Comparison of ENCODE assay signal across 8 mouse cellular contexts in the genomic region with DNA sequence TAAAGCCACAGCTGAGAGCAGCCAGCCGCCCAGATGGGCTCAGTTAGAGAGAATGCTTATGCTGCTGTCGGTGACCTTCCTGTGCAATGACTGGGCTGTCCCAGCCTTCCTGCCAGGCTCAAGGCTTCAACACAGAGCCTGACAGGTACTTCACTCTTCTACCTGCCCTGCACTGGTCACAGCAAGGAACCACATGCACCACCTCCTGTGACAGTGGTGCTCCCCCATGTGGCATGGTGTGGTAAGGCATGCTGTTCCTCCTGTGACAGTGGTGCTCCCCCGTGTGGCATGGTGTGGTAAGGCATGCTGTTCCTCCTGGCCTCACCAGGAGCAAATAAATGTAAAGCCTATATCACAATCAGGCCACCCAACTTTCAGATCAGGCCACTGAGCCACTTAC. TPM values are rescaled to one million over a fixed set of nuclear protein-coding genes. Genes with fewer than 3 reads are reported as not detected.
DNase-seq lines count a peak whose midpoint lies in the region; ATAC-seq and TF ChIP-seq lines count a peak whose summit lies in the region.

No protein-coding gene starts in this region.

- peak; percentile 11; the same call in 1 of the 2 replicates for ATAC-seq in embryonic facial prominence, embryonic 14.5 days (ENCODE audit: low read depth)

- peak; percentile 87 for DNase-seq in ES-E14 (ENCODE audit: low read depth, low spot score)
- peak; percentile 88 to 92 for DNase-seq in adrenal gland, postnatal 36 days
- DNase-seq in embryonic facial prominence, embryonic 14.5 days (ENCODE audit: low spot score) = peak; percentile 79
- peak; percentile 89 to 96 for DNase-seq in heart, postnatal 10 days
- peak; percentile 82 for DNase-seq in layer of hippocampus, adult 9-11 months
- DNase-seq in lung, postnatal 36 days = peak; percentile 95
- DNase-seq in right cerebral cortex, adult 2 months (ENCODE audit: low spot score in 2 of 2) = peak; percentile 93 to 94
- DNase-seq in urinary bladder, postnatal 10 days (ENCODE audit: low spot score) = peak; percentile 63

- no peak overlapping the region for H3K4me3 ChIP-seq in ES-E14 (ENCODE audit: insufficient read depth in 1 of 2, low read depth in 1 of 2, low read length in 2 of 2, poor library complexity in 1 of 2, severe bottlenecking in 1 of 2)
- no peak overlapping the region for H3K4me3 ChIP-seq in embryonic facial prominence, embryonic 14.5 days (ENCODE audit: low read depth, low read length)

- no peaks in the 10 kb centered on the region for H3K27me3 ChIP-seq in embryonic facial prominence, embryonic 14.5 days (replicated peaks; ENCODE audit: control insufficient read depth, insufficient read depth, low read length)

- no peaks in the 10 kb centered on the region for H3K36me3 ChIP-seq in ES-E14 (ENCODE audit: control insufficient read depth, insufficient read depth, low read length, poor library complexity, severe bottlenecking)
- H3K36me3 ChIP-seq in embryonic facial prominence, embryonic 14.5 days (ENCODE audit: control insufficient read depth, insufficient read depth, low read length) = no peaks in the 10 kb centered on the region

- no peak overlapping the region for H3K27ac ChIP-seq in ES-E14 (ENCODE audit: insufficient read depth, low read depth, low read length, poor library complexity, severe bottlenecking)
- H3K27ac ChIP-seq in embryonic facial prominence, embryonic 14.5 days (replicated peaks; ENCODE audit: low read depth, low read length) = no peak overlapping the region

- H3K4me2 ChIP-seq in embryonic facial prominence, embryonic 14.5 days (ENCODE audit: low read depth, low read length) = no peak overlapping the region

- peaks cover 0 to 4% of the 10 kb centered on the region in 2 experiments; a peak in 1 of 4 replicates for H3K4me1 ChIP-seq in ES-E14 (ENCODE audit: control insufficient read depth in 2 of 2, insufficient read depth in 2 of 2, low read length in 2 of 2, poor library complexity in 1 of 2)
- H3K4me1 ChIP-seq in embryonic facial prominence, embryonic 14.5 days (ENCODE audit: control insufficient read depth, insufficient read depth, low read length) = no peaks in the 10 kb centered on the region

- no peak overlapping the region for H3K9ac ChIP-seq in ES-E14 (ENCODE audit: insufficient read depth, low read depth, low read length, poor library complexity, severe bottlenecking)
- H3K9ac ChIP-seq in embryonic facial prominence, embryonic 14.5 days (ENCODE audit: low read depth, low read length) = no peak overlapping the region

- H3K9me3 ChIP-seq in ES-E14 (ENCODE audit: control insufficient read depth, insufficient read depth, low read depth, low read length) = no peaks in the 10 kb centered on the region
- no peaks in the 10 kb centered on the region for H3K9me3 ChIP-seq in embryonic facial prominence, embryonic 14.5 days (ENCODE audit: control insufficient read depth, low read length)

- in situ Hi-C loops in ES-E14 (cut with MboI; ENCODE audit: low sequenced_read_pairs in 2 of 2, unreplicated experiment in 2 of 2) = no loop called here

- intact Hi-C loops in heart, postnatal 10 days (cut with DNase I) = loop anchor here (1.0 to 5.0 kb wide), 3 partner anchors 18 to 131 kb away; a partner anchor contains a TSS

- 53% methylated on average over 3 of the region's 3 CpGs for WGBS in embryonic facial prominence, embryonic 14.5 days

TF ChIP-seq in ES-E14, 5 proteins besides CTCF, POLR2A, EP300 and RAD21:
- no peak for TF ChIP-seq CHD2 (IDR thresholded peaks at IDR 0.05; ENCODE audit: low read depth, low read length)
- peak; percentile 55; the same call in 1 of the 2 replicates for TF ChIP-seq HCFC1 (IDR thresholded peaks at IDR 0.05; ENCODE audit: borderline replicate concordance, insufficient read depth, low read length)
- no peak for TF ChIP-seq MAFK (IDR thresholded peaks at IDR 0.05; ENCODE audit: insufficient read depth, low read depth, low read length)
- TF ChIP-seq ZNF384 (IDR thresholded peaks at IDR 0.05; ENCODE audit: low read depth, low read length) = 0 out of 2 replicates have a peak, but pooled peaks have one; percentile 42
- TF ChIP-seq ZC3H11A (IDR thresholded peaks at IDR 0.05; ENCODE audit: borderline replicate concordance, low read depth, low read length) = peak; percentile 52; the same call in 1 of the 2 replicates

RNA-seq across cellular contexts. Expression of a gene that starts 27.6 kb away (rescaled TPM):
- 0.40 and 1.0 TPM in 2 replicates for total RNA-seq in ES-E14 (2012; rRNA removed)
- under 1 TPM in 1 of 2 experiments, not detected in 1; 0.03 TPM for total RNA-seq in adrenal gland, postnatal 36 days (2021)
- polyA plus RNA-seq in embryonic facial prominence, embryonic 14.5 days (2014; fragmentation: Nextera tagmentation; extraction: Ambion mirVana) = 0.06 and 0.09 TPM in 2 replicates
- under 1 TPM; 0.12 TPM for total RNA-seq in heart, postnatal 10 days (2021)
